Mouse (Mus musculus): ENCODE results near the gene Usp45. TPM values are rescaled to one million over a fixed set of nuclear protein-coding genes. Genes with fewer than 3 reads are reported as not detected.
"Not testable (repeated sequence)": the region's sequence is repeated elsewhere in the genome, so short reads cannot be mapped to it uniquely, and the experiment has no call there.

The Usp45 gene
- 10.2 and 11.8 TPM in 2 replicates for total RNA-seq (2014; rRNA removed)
- 1.7 and 2.0 TPM in 2 replicates for polyA plus RNA-seq (2012; rRNA removed)

DNA sequence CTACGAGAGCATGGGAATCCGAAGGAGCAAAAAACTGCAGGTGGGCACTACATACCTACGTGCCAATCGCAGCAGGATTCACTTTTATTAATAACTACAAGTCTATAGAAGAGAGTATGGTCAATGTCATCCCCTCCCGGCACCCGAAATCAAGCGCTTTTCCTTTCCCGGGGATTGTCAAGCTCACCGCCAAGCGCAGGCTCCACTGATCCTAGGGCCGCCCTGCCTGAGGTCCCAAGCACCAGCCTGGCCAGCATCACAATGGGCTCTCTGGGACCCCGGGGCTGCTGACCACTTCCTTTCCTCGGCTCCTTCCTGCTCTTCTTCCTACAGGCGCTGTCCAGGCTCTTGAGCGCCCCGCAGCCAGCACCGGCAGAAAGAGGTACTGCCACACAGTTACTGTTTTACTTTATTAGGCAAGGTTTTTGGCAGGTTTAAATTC lies at the start of gene Usp45, which contains the start of gene Tstd3:
Gene Usp45 (plus strand): TSS at position 294 of the 442 bp plus-strand sequence.
Gene Tstd3 (minus strand): TSS at position 350 of the 442 bp plus-strand sequence.
- TF ChIP-seq POLR2A (IDR thresholded peaks at IDR 0.05; ENCODE audit: extremely low read depth, insufficient read depth, low read length) (0 out of 2 replicates have a peak, but pooled peaks have one; percentile 41), CTCF (IDR thresholded peaks at IDR 0.05; ENCODE audit: low read depth, low read length) (peak; percentile 88)
- Histone ChIP-seq H3K79me2 (ENCODE audit: control insufficient read depth, insufficient read depth, low read length) (no peaks in the 10 kb centered on the region), H3K9ac (ENCODE audit: low read depth, low read length) (peak within 1 kb of the TSS; percentile 94), H3K36me3 (ENCODE audit: control insufficient read depth, insufficient read depth, low read length) (no peaks in the 10 kb centered on the region), H3K4me3 (ENCODE audit: insufficient read depth, low read depth, low read length) (peak within 1 kb of the TSS; percentile 100), H3K4me1 (ENCODE audit: control insufficient read depth, insufficient read depth, low read length) (peaks cover 3% of the 10 kb centered on the region; the same call in 1 of the 2 replicates), H3K27me3 (ENCODE audit: control insufficient read depth, insufficient read depth, low read length) (no peaks in the 10 kb centered on the region), H3K27ac (replicated peaks; ENCODE audit: insufficient read depth, low read depth, low read length) (peak within 1 kb of the TSS; percentile 96)
- WGBS: 1% methylated on average over 17 of the region's 17 CpGs
- DNase-seq (ENCODE audit: extremely low read depth, low read depth, low spot score): peak; percentile 77

- no peaks in the 10 kb centered on the region for H3K4me1 ChIP-seq (ENCODE audit: control insufficient read depth, insufficient read depth, low read length)
- 59% methylated on average over 7 of the region's 7 CpGs for WGBS
- H3K27ac ChIP-seq (replicated peaks; ENCODE audit: insufficient read depth, low read depth, low read length): no peak overlapping the region
- no peaks in the 10 kb centered on the region for H3K36me3 ChIP-seq (ENCODE audit: control insufficient read depth, insufficient read depth, low read length)
- no peak for DNase-seq (ENCODE audit: extremely low read depth, low read depth, low spot score)
- no peaks in the 10 kb centered on the region; the same call in 1 of the 2 replicates for H3K79me2 ChIP-seq (ENCODE audit: control insufficient read depth, insufficient read depth, low read length)
- H3K9ac ChIP-seq (ENCODE audit: low read depth, low read length): no peak overlapping the region
- no peaks in the 10 kb centered on the region for H3K27me3 ChIP-seq (ENCODE audit: control insufficient read depth, insufficient read depth, low read length)
- TF ChIP-seq CTCF (IDR thresholded peaks at IDR 0.05; ENCODE audit: low read depth, low read length) (no peak), POLR2A (IDR thresholded peaks at IDR 0.05; ENCODE audit: extremely low read depth, insufficient read depth, low read length) (no peak)
- H3K4me3 ChIP-seq (ENCODE audit: insufficient read depth, low read depth, low read length): no peak overlapping the region
Observed at GRCm38 (mm10) chr4:21722752-21723334, 44.1 kb upstream of the Usp45 start.

DNA sequence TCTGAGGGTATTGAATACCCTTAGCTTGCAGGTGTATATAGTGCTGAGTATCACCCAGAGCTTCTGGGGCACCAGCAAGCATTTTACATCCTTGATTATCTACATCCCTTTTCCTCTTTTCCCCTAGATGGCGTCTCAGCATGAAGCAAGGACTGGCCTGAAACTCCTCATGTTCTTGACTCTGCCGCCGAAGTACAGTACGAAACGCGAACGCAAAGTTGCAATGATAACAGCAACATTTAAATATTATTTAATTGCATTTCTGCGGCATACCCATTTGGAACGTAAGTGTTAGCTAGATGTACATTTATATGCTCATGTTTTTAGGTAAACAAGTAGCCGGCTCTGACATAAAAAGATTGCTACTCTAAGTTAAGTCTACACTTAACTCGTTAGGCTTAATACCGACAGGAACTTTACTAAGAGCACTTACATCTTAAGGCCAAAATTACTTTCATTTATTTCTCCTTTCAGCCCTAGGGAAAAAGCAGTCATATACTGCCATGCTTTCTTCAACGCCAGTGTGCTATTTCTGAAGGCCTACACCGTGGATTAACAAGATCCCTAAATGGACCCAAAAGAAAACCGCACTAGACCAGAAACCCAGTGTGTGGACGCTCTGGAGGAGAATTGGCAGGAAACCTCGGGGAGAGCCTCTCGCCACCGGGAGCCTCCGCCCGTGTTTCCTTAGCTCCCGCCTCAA lies 39.9 kb upstream of the Usp45 start:
- Histone ChIP-seq H3K4me3 (ENCODE audit: insufficient read depth, low read depth, low read length) (peak overlapping the region; percentile 86), H3K36me3 (ENCODE audit: control insufficient read depth, insufficient read depth, low read length) (no peaks in the 10 kb centered on the region), H3K27me3 (ENCODE audit: control insufficient read depth, insufficient read depth, low read length) (no peaks in the 10 kb centered on the region), H3K27ac (replicated peaks; ENCODE audit: insufficient read depth, low read depth, low read length) (no peak overlapping the region), H3K9ac (ENCODE audit: low read depth, low read length) (0 out of 2 replicates have a peak overlapping the region, but pooled peaks have one; percentile 8), H3K79me2 (ENCODE audit: control insufficient read depth, insufficient read depth, low read length) (no peaks in the 10 kb centered on the region; the same call in 1 of the 2 replicates), H3K4me1 (ENCODE audit: control insufficient read depth, insufficient read depth, low read length) (peaks cover 3% of the 10 kb centered on the region; the same call in 1 of the 2 replicates)
- peak; percentile 66 for DNase-seq (ENCODE audit: extremely low read depth, low read depth, low spot score)
- under 1% methylated on average over 22 of the region's 22 CpGs for WGBS
- TF ChIP-seq CTCF (IDR thresholded peaks at IDR 0.05; ENCODE audit: low read depth, low read length) (no peak), POLR2A (IDR thresholded peaks at IDR 0.05; ENCODE audit: extremely low read depth, insufficient read depth, low read length) (no peak)

GRCm38 (mm10) chr4:21727615-21728165 lies 39.3 kb upstream of the Usp45 start, which contains the start of gene Ccnc:
Ccnc (plus strand) TSS chr4:21727701.
- peak; percentile 84 for DNase-seq (ENCODE audit: extremely low read depth, low read depth, low spot score)
- peak within 1 kb of the TSS; percentile 73 for H3K9ac ChIP-seq (ENCODE audit: low read depth, low read length)
- no peaks in the 10 kb centered on the region; the same call in 1 of the 2 replicates for H3K36me3 ChIP-seq (ENCODE audit: control insufficient read depth, insufficient read depth, low read length)
- TF ChIP-seq POLR2A (IDR thresholded peaks at IDR 0.05; ENCODE audit: extremely low read depth, insufficient read depth, low read length) (peak; percentile 65), CTCF (IDR thresholded peaks at IDR 0.05; ENCODE audit: low read depth, low read length) (no peak)
- H3K4me1 ChIP-seq (ENCODE audit: control insufficient read depth, insufficient read depth, low read length): peaks cover 3% of the 10 kb centered on the region; the same call in 1 of the 2 replicates
- WGBS: under 1% methylated on average over 37 of the region's 37 CpGs
- no peaks in the 10 kb centered on the region for H3K27me3 ChIP-seq (ENCODE audit: control insufficient read depth, insufficient read depth, low read length)
- H3K27ac ChIP-seq (replicated peaks; ENCODE audit: insufficient read depth, low read depth, low read length): peak within 1 kb of the TSS; percentile 18; the same call in 1 of the 2 replicates
- H3K4me3 ChIP-seq (ENCODE audit: insufficient read depth, low read depth, low read length): peak within 1 kb of the TSS; percentile 86
- H3K79me2 ChIP-seq (ENCODE audit: control insufficient read depth, insufficient read depth, low read length): no peaks in the 10 kb centered on the region; the same call in 1 of the 2 replicates

DNA sequence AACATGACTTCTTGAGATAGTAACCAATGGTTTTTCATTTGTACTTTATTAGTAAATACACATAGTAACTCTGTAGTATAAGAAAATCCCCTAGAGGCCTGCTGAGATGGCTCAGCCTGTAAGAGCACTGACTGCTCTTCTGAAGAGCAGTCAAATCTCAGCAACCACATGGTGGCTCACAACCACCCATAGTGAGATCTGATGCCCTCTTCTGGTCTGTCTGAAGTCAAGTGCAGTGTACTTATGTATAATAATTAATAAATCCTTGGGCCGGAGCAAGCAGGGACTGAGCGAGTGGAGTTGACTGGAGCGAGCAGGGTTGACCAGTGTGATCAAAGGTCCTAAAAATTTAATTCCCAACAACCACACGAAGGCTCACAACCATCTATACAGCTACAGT lies 27.8 kb upstream of the Usp45 start:
- no peaks in the 10 kb centered on the region for H3K4me1 ChIP-seq (ENCODE audit: control insufficient read depth, insufficient read depth, low read length)
- peaks cover 15% of the 10 kb centered on the region for H3K36me3 ChIP-seq (ENCODE audit: control insufficient read depth, insufficient read depth, low read length)
- no peak overlapping the region for H3K9ac ChIP-seq (ENCODE audit: low read depth, low read length)
- DNase-seq (ENCODE audit: extremely low read depth, low read depth, low spot score): peak; percentile 53
- H3K4me3 ChIP-seq (ENCODE audit: insufficient read depth, low read depth, low read length): no peak overlapping the region
- no peaks in the 10 kb centered on the region for H3K27me3 ChIP-seq (ENCODE audit: control insufficient read depth, insufficient read depth, low read length)
- H3K79me2 ChIP-seq (ENCODE audit: control insufficient read depth, insufficient read depth, low read length): no peaks in the 10 kb centered on the region
- peak; percentile 26; the same call in 1 of the 2 replicates for TF ChIP-seq CTCF (IDR thresholded peaks at IDR 0.05; ENCODE audit: low read depth, low read length)
- TF ChIP-seq POLR2A (IDR thresholded peaks at IDR 0.05; ENCODE audit: extremely low read depth, insufficient read depth, low read length): no peak
- no peak overlapping the region for H3K27ac ChIP-seq (replicated peaks; ENCODE audit: insufficient read depth, low read depth, low read length)
- WGBS: 34% methylated on average over 4 of the region's 4 CpGs

- H3K36me3 ChIP-seq (ENCODE audit: control insufficient read depth, insufficient read depth, low read length): peaks cover 15% of the 10 kb centered on the region
- H3K9ac ChIP-seq (ENCODE audit: low read depth, low read length); H3K4me1 ChIP-seq (ENCODE audit: control insufficient read depth, insufficient read depth, low read length); H3K79me2 ChIP-seq (ENCODE audit: control insufficient read depth, insufficient read depth, low read length); H3K4me3 ChIP-seq (ENCODE audit: insufficient read depth, low read depth, low read length); H3K27me3 ChIP-seq (ENCODE audit: control insufficient read depth, insufficient read depth, low read length); DNase-seq (ENCODE audit: extremely low read depth, low read depth, low spot score); H3K27ac ChIP-seq (replicated peaks; ENCODE audit: insufficient read depth, low read depth, low read length): not testable (repeated sequence)
- WGBS: 98% methylated on average over 8 of the region's 8 CpGs
Observed at GRCm38 (mm10) chr4:21744142-21744541, 22.8 kb upstream of the Usp45 start.
